Mouse (Mus musculus) intestine, postnatal 0 days (tissue): ENCODE measurements at regions not wholly inside any gene's neighbourhood (a gene's known extent, or its start where the extent isn't known, plus 50 kb on each side); places are given as distances from the start of the nearest gene placed in this dataset.

ENCODE experiments used
- ATAC-seq: fragments of 200-750 bp; cut with Nextera tagmentation; 2 replicates; pipeline ENCODE4 v1.8.0; 2017; ENCODE audit warnings: mild to moderate bottlenecking, moderate TSS enrichment, moderate library complexity
- H3K27ac ChIP-seq: fragments of 300-500 bp; sonication (generic); 2 replicates; pipeline ENCODE4 v1.5.1; 2014; ENCODE audit warnings: mild to moderate bottlenecking, low read depth, low read length, moderate library complexity
- H3K27me3 ChIP-seq: fragments of 300-500 bp; sonication (generic); replicated peaks from 2 replicates; pipeline ENCODE4 v1.6.1; 2014; ENCODE audit warnings: low read length, mixed read lengths; ENCODE audit not compliant: control insufficient read depth, insufficient read depth
- H3K36me3 ChIP-seq: fragments of 300-500 bp; sonication (generic); 2 replicates; pipeline ENCODE4 v1.6.1; 2014; ENCODE audit warnings: mild to moderate bottlenecking, moderate library complexity; ENCODE audit not compliant: control insufficient read depth, insufficient read depth
- H3K4me1 ChIP-seq: fragments of 300-500 bp; sonication (generic); replicated peaks from 2 replicates; pipeline ENCODE4 v1.6.1; 2014; ENCODE audit warnings: antibody characterized with exemption, low read length, mixed read lengths; ENCODE audit not compliant: control insufficient read depth, insufficient read depth
- H3K4me2 ChIP-seq: fragments of 300-500 bp; sonication (generic); replicated peaks from 2 replicates; pipeline ENCODE4 v1.6.1; 2014; ENCODE audit warnings: low read depth, mild to moderate bottlenecking, moderate library complexity
- H3K4me3 ChIP-seq: fragments of 300-500 bp; sonication (generic); 2 replicates; pipeline ENCODE4 v1.5.1; 2014; ENCODE audit warnings: low read depth, low read length
- H3K9ac ChIP-seq: fragments of 300-500 bp; sonication (generic); 2 replicates; pipeline ENCODE4 v1.6.1; 2014; ENCODE audit warnings: mild to moderate bottlenecking, low read depth, low read length
- H3K9me3 ChIP-seq: fragments of 300-500 bp; sonication (generic); 2 replicates; pipeline ENCODE4 v1.6.1; 2016; ENCODE audit warnings: mixed run types; ENCODE audit not compliant: control insufficient read depth
- CTCF ChIP-seq: sonication (generic); IDR thresholded peaks from 2 replicates; pipeline ENCODE4 v1.5.1; 2016; ENCODE audit warnings: low read depth, mild to moderate bottlenecking, control low read depth, antibody characterized with exemption, moderate library complexity
- WGBS: fragments of 180-500 bp; shearing (Covaris S2); extraction: QIAGEN DNeasy Blood & Tissue Kit; methylation state at CpG from one replicate; pipeline ENCODE4 v1.1.7; 2014; 5-methylcytosine and 5-hydroxymethylcytosine counted together

DNA sequence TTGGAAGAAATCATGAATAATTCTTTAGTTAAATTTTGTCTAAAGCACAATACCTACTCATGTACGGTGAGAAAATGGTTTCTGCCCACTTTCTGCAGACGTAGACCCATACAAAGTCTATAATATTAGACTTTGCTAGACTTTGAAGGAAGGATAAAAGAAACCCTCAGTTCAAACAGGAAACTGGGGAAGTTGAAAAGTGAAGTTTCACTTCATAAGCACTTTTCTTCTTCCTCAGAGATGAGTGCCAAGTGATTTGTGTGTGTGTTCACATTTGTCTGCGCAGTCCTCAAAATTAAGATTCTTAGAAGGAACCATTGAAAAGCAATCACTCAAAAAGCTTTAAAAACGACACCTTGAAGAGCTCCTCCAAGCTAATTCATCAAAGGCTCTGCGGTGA, 500.2 kb upstream of the A1bg start:
- no peak overlapping the region for H3K27ac ChIP-seq
- H3K27me3 ChIP-seq, result no peaks in the 10 kb centered on the region
- H3K9ac ChIP-seq, result no peak overlapping the region
- H3K4me3 ChIP-seq, result no peak overlapping the region
- no peaks in the 10 kb centered on the region for H3K9me3 ChIP-seq
- ATAC-seq, result no peak
- no peaks in the 10 kb centered on the region for H3K36me3 ChIP-seq
- H3K4me2 ChIP-seq, result no peak overlapping the region
- WGBS, result 84% methylated on average over 5 of the region's 5 CpGs
- TF ChIP-seq CTCF, result no peak
- no peaks in the 10 kb centered on the region for H3K4me1 ChIP-seq

DNA sequence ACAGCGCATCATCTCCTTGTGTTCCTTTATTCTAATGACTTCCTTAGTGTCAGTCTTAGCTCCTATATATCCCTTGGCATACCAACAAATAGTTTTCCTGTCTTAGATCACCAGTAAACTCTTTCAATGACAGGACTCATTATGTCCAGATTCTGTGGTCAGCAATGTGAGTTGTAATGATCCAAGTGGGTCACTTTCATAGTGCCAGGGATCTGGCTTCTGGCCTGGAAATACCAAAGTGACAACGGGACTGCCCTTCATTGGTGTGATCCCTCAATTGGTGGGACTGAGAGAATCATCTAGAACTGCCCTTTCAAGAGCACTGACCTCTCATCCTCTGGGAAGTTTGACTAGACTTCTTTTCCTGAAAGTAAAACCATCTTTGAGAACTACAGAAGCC, 494.7 kb upstream of the A1bg start:
- Histone ChIP-seq H3K4me2 (no peak overlapping the region), H3K36me3 (no peaks in the 10 kb centered on the region)
- WGBS, result 97% methylated on average over 2 of the region's 2 CpGs

DNA sequence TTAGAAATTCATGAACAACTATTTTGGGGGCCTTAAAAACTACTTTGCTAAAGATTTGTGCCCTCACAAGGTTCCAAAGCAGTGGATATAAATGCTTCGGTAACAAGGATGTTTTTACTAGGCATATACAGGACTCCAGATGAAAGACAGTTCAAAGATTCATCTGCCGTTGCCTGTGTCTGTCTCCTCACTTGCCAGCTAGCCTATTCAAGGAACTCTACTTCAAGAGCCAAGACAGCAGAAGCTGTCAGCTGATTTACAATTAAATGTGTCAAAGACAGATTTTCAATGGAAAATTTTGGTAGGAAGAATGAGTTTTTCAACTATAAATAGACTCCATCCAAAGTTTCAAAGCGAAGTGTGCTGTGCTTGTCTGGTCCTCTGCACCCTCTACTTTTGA, 494.0 kb upstream of the A1bg start:
- H3K27ac ChIP-seq, result no peak overlapping the region
- no peak for TF ChIP-seq CTCF
- ATAC-seq, result no peak
- H3K4me1 ChIP-seq, result no peaks in the 10 kb centered on the region
- no peaks in the 10 kb centered on the region for H3K9me3 ChIP-seq
- no peak overlapping the region for H3K9ac ChIP-seq
- H3K36me3 ChIP-seq, result no peaks in the 10 kb centered on the region
- WGBS, result 80% methylated on average over 3 of the region's 3 CpGs
- no peak overlapping the region for H3K4me2 ChIP-seq
- H3K4me3 ChIP-seq, result no peak overlapping the region
- no peaks in the 10 kb centered on the region for H3K27me3 ChIP-seq

More for the DNA sequence above, 494.7 kb upstream of the A1bg start:
- no peak for ATAC-seq
- Histone ChIP-seq H3K4me3 (no peak overlapping the region), H3K27me3 (no peaks in the 10 kb centered on the region), H3K9me3 (no peaks in the 10 kb centered on the region), H3K9ac (no peak overlapping the region), H3K27ac (no peak overlapping the region), H3K4me1 (no peaks in the 10 kb centered on the region)
- TF ChIP-seq CTCF, result no peak

DNA sequence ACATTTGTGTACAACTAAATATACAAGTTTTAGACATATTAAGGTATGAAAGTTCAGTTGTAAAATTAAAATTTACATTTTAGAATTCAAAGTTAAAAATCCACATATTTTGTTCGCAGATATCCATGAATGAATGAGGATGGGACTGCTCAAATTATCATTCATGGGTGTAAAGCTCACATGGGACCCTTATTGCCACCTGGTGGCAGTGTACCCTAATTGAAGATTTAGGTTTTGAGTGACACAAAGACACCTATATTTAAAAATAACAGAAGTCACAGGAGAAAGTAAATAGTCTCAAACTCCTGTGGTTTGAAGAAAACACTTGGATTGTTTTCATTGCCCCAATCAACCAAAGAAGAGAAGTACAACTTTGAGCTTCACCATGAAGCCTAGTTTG, 492.8 kb upstream of the A1bg start:
- H3K9me3 ChIP-seq, result no peaks in the 10 kb centered on the region
- no peak overlapping the region for H3K27ac ChIP-seq
- no peaks in the 10 kb centered on the region for H3K27me3 ChIP-seq
- no peak overlapping the region for H3K9ac ChIP-seq
- no peaks in the 10 kb centered on the region for H3K4me1 ChIP-seq
- TF ChIP-seq CTCF, result peak; percentile 62
- H3K4me3 ChIP-seq, result no peak overlapping the region
- no peak overlapping the region for H3K4me2 ChIP-seq
- no peak for ATAC-seq
- no peaks in the 10 kb centered on the region for H3K36me3 ChIP-seq
- 55% methylated on average over 1 of the region's 1 CpGs for WGBS

DNA sequence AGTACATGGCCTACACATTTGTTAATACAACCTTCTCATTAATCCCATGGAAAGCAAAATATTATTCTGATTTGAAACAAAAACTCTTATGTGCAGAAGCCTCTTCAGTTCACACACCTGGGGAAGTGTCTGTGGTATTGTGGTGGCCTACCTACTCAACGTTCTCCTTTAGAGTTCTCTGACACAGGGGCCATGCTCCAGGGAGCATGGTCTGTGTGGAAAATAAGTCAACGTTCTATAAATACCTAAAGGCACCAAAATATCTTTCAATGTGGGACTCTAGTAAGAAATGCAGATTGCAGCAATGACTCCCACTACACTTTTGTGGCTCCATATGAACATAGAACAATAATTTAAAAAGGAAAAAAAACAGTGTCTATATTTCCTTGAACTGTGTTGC, 489.0 kb upstream of the A1bg start:
- H3K9ac ChIP-seq, result no peak overlapping the region
- no peaks in the 10 kb centered on the region for H3K27me3 ChIP-seq
- TF ChIP-seq CTCF, result no peak
- H3K4me1 ChIP-seq, result no peaks in the 10 kb centered on the region
- WGBS, result 82% methylated on average over 2 of the region's 2 CpGs
- ATAC-seq, result no peak
- H3K36me3 ChIP-seq, result no peaks in the 10 kb centered on the region
- H3K27ac ChIP-seq, result no peak overlapping the region
- H3K9me3 ChIP-seq, result no peaks in the 10 kb centered on the region
- H3K4me3 ChIP-seq, result no peak overlapping the region
- H3K4me2 ChIP-seq, result no peak overlapping the region

DNA sequence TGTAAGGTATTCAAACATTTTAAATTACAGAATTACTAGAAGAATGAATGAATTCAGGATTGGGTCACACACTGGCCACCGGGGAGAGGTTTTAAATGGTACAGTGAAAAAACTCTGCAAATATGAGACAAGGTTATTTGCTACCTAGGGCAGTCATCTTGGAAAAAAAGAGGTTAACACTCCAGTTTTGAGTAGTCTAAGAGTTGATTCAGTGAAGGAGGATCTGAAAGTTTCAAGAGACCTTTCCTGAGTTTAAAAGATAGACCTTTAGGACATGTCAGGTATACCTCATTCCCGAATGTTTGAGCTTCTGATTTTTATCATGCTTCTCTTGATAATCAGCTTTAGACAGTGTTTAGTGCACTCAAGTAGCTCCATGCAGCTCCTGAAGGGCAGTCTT, 488.0 kb upstream of the A1bg start:
- ATAC-seq, result no peak
- H3K27me3 ChIP-seq, result no peaks in the 10 kb centered on the region
- H3K36me3 ChIP-seq, result no peaks in the 10 kb centered on the region
- no peak overlapping the region for H3K4me3 ChIP-seq
- no peaks in the 10 kb centered on the region for H3K4me1 ChIP-seq
- no peak for TF ChIP-seq CTCF
- no peak overlapping the region for H3K27ac ChIP-seq
- no peak overlapping the region for H3K9ac ChIP-seq
- no peaks in the 10 kb centered on the region for H3K9me3 ChIP-seq
- no peak overlapping the region for H3K4me2 ChIP-seq
- WGBS, result 89% methylated on average over 2 of the region's 2 CpGs

DNA sequence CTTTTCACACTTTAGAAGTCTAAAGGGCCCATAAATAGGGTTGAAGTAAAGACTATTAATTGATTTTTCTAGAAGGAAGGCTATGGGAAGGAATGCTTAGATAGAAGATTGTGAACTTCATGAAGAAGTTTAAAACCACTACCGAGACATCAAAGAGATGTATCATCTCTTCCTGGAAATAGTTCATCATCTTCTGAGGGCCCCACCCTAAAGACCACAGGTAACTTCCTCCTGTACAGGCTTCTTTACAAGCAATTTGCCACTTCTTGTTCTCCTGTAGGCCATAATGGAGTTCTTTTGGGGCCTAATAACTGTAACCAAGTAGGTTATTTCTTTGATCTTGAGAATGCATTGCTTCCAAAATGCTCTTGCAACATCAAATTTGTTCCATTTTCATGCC, 485.8 kb upstream of the A1bg start:
- Histone ChIP-seq H3K27ac (no peak overlapping the region), H3K9me3 (no peaks in the 10 kb centered on the region), H3K4me1 (no peaks in the 10 kb centered on the region), H3K4me2 (no peak overlapping the region), H3K36me3 (no peaks in the 10 kb centered on the region), H3K9ac (no peak overlapping the region), H3K27me3 (no peaks in the 10 kb centered on the region), H3K4me3 (no peak overlapping the region)
- no peak for TF ChIP-seq CTCF
- no peak for ATAC-seq
- 86% methylated on average over 1 of the region's 1 CpGs for WGBS
